Mouse (Mus musculus): ENCODE data around the gene Dazap1. TPM values are rescaled to one million over a fixed set of nuclear protein-coding genes. Genes with fewer than 3 reads are reported as not detected.

The Dazap1 gene
- polyA plus RNA-seq, 1 experiment: 52.1 TPM

- under 1% methylated on average over 18 of the region's 18 CpGs for WGBS
- no peak for DNase-seq (ENCODE audit: low read depth, low spot score)
Observed at GRCm38 (mm10) chr10:80265149-80265486, 3.8 kb downstream of the Dazap1 start.

- no peak for DNase-seq (ENCODE audit: low read depth, low spot score)
- WGBS: 84% methylated on average over 2 of the region's 2 CpGs
Observed at GRCm38 (mm10) chr10:80270099-80270498, 8.8 kb downstream of the Dazap1 start.

- no peak for DNase-seq (ENCODE audit: low read depth, low spot score)
- 24% methylated on average over 6 of the region's 6 CpGs for WGBS
Observed at GRCm38 (mm10) chr10:80270734-80271181, 9.5 kb downstream of the Dazap1 start.

GRCm38 (mm10) chr10:80271186-80271843 is 10.0 kb downstream of the Dazap1 start:
- 69% methylated on average over 5 of the region's 5 CpGs for WGBS
- DNase-seq (ENCODE audit: low read depth, low spot score): no peak

GRCm38 (mm10) chr10:80271870-80272585 is 10.7 kb downstream of the Dazap1 start:
- DNase-seq (ENCODE audit: low read depth, low spot score): no peak
- WGBS: 59% methylated on average over 8 of the region's 8 CpGs

- 87% methylated on average over 3 of the region's 3 CpGs for WGBS
Observed at GRCm38 (mm10) chr10:80273847-80274246, 12.6 kb downstream of the Dazap1 start.

GRCm38 (mm10) chr10:80276238-80276637 is 15.0 kb downstream of the Dazap1 start:
- DNase-seq (ENCODE audit: low read depth, low spot score): no peak

More at GRCm38 (mm10) chr10:80273847-80274246, 12.6 kb downstream of the Dazap1 start:
- DNase-seq (ENCODE audit: low read depth, low spot score): no peak

GRCm38 (mm10) chr10:80278390-80278789 is 17.1 kb downstream of the Dazap1 start:
- no peak for DNase-seq (ENCODE audit: low read depth, low spot score)
- 94% methylated on average over 9 of the region's 9 CpGs for WGBS

More at GRCm38 (mm10) chr10:80276238-80276637, 15.0 kb downstream of the Dazap1 start:
- WGBS: 58% methylated on average over 5 of the region's 5 CpGs

GRCm38 (mm10) chr10:80279273-80279672 is 18.0 kb downstream of the Dazap1 start:
- WGBS: 83% methylated on average over 12 of the region's 12 CpGs
- DNase-seq (ENCODE audit: low read depth, low spot score): no peak

- 39% methylated on average over 7 of the region's 7 CpGs for WGBS
- DNase-seq (ENCODE audit: low read depth, low spot score): no peak
Observed at GRCm38 (mm10) chr10:80281304-80281703, 20.0 kb downstream of the Dazap1 start.

GRCm38 (mm10) chr10:80281921-80282371 is 20.7 kb downstream of the Dazap1 start:
- DNase-seq (ENCODE audit: low read depth, low spot score): no peak
- WGBS: 27% methylated on average over 8 of the region's 8 CpGs

GRCm38 (mm10) chr10:80282481-80283441 is 21.5 kb downstream of the Dazap1 start:
- 36% methylated on average over 20 of the region's 20 CpGs for WGBS
- no peak for DNase-seq (ENCODE audit: low read depth, low spot score)

- 72% methylated on average over 10 of the region's 15 CpGs for WGBS
- no peak for DNase-seq (ENCODE audit: low read depth, low spot score)
Observed at GRCm38 (mm10) chr10:80285222-80286070, 24.2 kb downstream of the Dazap1 start.

- no peak for DNase-seq (ENCODE audit: low read depth, low spot score)
- WGBS: 50% methylated on average over 12 of the region's 12 CpGs
Observed at GRCm38 (mm10) chr10:80288097-80288496, 26.8 kb downstream of the Dazap1 start.

- 38% methylated on average over 8 of the region's 8 CpGs for WGBS
- no peak for DNase-seq (ENCODE audit: low read depth, low spot score)
Observed at GRCm38 (mm10) chr10:80288657-80289056, 27.4 kb downstream of the Dazap1 start.

- under 1% methylated on average over 72 of the region's 72 CpGs for WGBS
- peak; percentile 67 for DNase-seq (ENCODE audit: low read depth, low spot score)
Observed at GRCm38 (mm10) chr10:80292251-80293146, 31.2 kb downstream of the Dazap1 start, which contains the start of gene Rps15. Rps15 (plus strand) TSS chr10:80292453.

GRCm38 (mm10) chr10:80293325-80293724 is 32.0 kb downstream of the Dazap1 start:
- WGBS: 14% methylated on average over 14 of the region's 14 CpGs
- DNase-seq (ENCODE audit: low read depth, low spot score): no peak

- 68% methylated on average over 4 of the region's 4 CpGs for WGBS
- no peak for DNase-seq (ENCODE audit: low read depth, low spot score)
Observed at GRCm38 (mm10) chr10:80294311-80294710, 33.0 kb downstream of the Dazap1 start.

Measured in large intestine, adult 2 months (tissue).